Mouse (Mus musculus): ENCODE measurements around the gene Lctl. TPM values are rescaled to one million over a fixed set of nuclear protein-coding genes. Genes with fewer than 3 reads are reported as not detected.

The Lctl gene
- polyA plus RNA-seq, 1 experiment from 2014 or later: not detected

- peak overlapping the region; percentile 80 for H3K27ac ChIP-seq (replicated peaks; ENCODE audit: low read depth, low read length)
- peaks cover 16% of the 10 kb centered on the region for H3K4me1 ChIP-seq (ENCODE audit: control insufficient read depth, insufficient read depth, low read length)
- no peaks in the 10 kb centered on the region for H3K9me3 ChIP-seq (ENCODE audit: control insufficient read depth, low read length)
- H3K36me3 ChIP-seq (ENCODE audit: control insufficient read depth, insufficient read depth, low read length): no peaks in the 10 kb centered on the region
- ATAC-seq (ENCODE audit: low read depth) (no peak), DNase-seq (ENCODE audit: low spot score) (peak; percentile 18)
- H3K4me2 ChIP-seq (ENCODE audit: low read depth, low read length): peak overlapping the region; percentile 88
- H3K27me3 ChIP-seq (replicated peaks; ENCODE audit: control insufficient read depth, insufficient read depth, low read length): no peaks in the 10 kb centered on the region
- 34% methylated on average over 7 of the region's 7 CpGs for WGBS
- peak overlapping the region; percentile 43 for H3K4me3 ChIP-seq (ENCODE audit: low read depth, low read length)
- H3K9ac ChIP-seq (ENCODE audit: low read depth, low read length): peak overlapping the region; percentile 69
Measured at GRCm38 (mm10) chr9:64084231-64084630, 32.7 kb upstream of the Lctl start.

- H3K36me3 ChIP-seq (ENCODE audit: control insufficient read depth, insufficient read depth, low read length): no peaks in the 10 kb centered on the region
- H3K4me2 ChIP-seq (ENCODE audit: low read depth, low read length): peak overlapping the region; percentile 88
- DNase-seq (ENCODE audit: low spot score): peak; percentile 91
- peak overlapping the region; percentile 80 for H3K27ac ChIP-seq (replicated peaks; ENCODE audit: low read depth, low read length)
- H3K4me1 ChIP-seq (ENCODE audit: control insufficient read depth, insufficient read depth, low read length): peaks cover 16% of the 10 kb centered on the region
- H3K9ac ChIP-seq (ENCODE audit: low read depth, low read length): peak overlapping the region; percentile 69
- 3% methylated on average over 38 of the region's 49 CpGs for WGBS
- peak overlapping the region; percentile 43 for H3K4me3 ChIP-seq (ENCODE audit: low read depth, low read length)
- H3K27me3 ChIP-seq (replicated peaks; ENCODE audit: control insufficient read depth, insufficient read depth, low read length): no peaks in the 10 kb centered on the region
- ATAC-seq (ENCODE audit: low read depth): peak; percentile 71
- no peaks in the 10 kb centered on the region for H3K9me3 ChIP-seq (ENCODE audit: control insufficient read depth, low read length)
Measured at GRCm38 (mm10) chr9:64084661-64085399, 32.1 kb upstream of the Lctl start.

- peaks cover 16% of the 10 kb centered on the region for H3K4me1 ChIP-seq (ENCODE audit: control insufficient read depth, insufficient read depth, low read length)
- no peak for ATAC-seq (ENCODE audit: low read depth)
- H3K4me2 ChIP-seq (ENCODE audit: low read depth, low read length): no peak overlapping the region
- H3K27ac ChIP-seq (replicated peaks; ENCODE audit: low read depth, low read length): no peak overlapping the region
- no peak overlapping the region for H3K4me3 ChIP-seq (ENCODE audit: low read depth, low read length)
- H3K27me3 ChIP-seq (replicated peaks; ENCODE audit: control insufficient read depth, insufficient read depth, low read length): no peaks in the 10 kb centered on the region
- no peak for DNase-seq (ENCODE audit: low spot score)
- H3K36me3 ChIP-seq (ENCODE audit: control insufficient read depth, insufficient read depth, low read length): no peaks in the 10 kb centered on the region
- 56% methylated on average over 2 of the region's 2 CpGs for WGBS
- H3K9ac ChIP-seq (ENCODE audit: low read depth, low read length): no peak overlapping the region
- H3K9me3 ChIP-seq (ENCODE audit: control insufficient read depth, low read length): no peaks in the 10 kb centered on the region
Measured at GRCm38 (mm10) chr9:64085976-64086375, 31.0 kb upstream of the Lctl start.

GRCm38 (mm10) chr9:64086543-64086942, 30.4 kb upstream of the Lctl start:
- no peak for DNase-seq (ENCODE audit: low spot score)
- no peak for ATAC-seq (ENCODE audit: low read depth)
- H3K36me3 ChIP-seq (ENCODE audit: control insufficient read depth, insufficient read depth, low read length): no peaks in the 10 kb centered on the region
- H3K9ac ChIP-seq (ENCODE audit: low read depth, low read length): no peak overlapping the region
- no peak overlapping the region for H3K4me3 ChIP-seq (ENCODE audit: low read depth, low read length)
- H3K4me2 ChIP-seq (ENCODE audit: low read depth, low read length): no peak overlapping the region
- H3K4me1 ChIP-seq (ENCODE audit: control insufficient read depth, insufficient read depth, low read length): peaks cover 16% of the 10 kb centered on the region
- H3K9me3 ChIP-seq (ENCODE audit: control insufficient read depth, low read length): no peaks in the 10 kb centered on the region
- no peaks in the 10 kb centered on the region for H3K27me3 ChIP-seq (replicated peaks; ENCODE audit: control insufficient read depth, insufficient read depth, low read length)
- WGBS: 58% methylated on average over 6 of the region's 6 CpGs
- H3K27ac ChIP-seq (replicated peaks; ENCODE audit: low read depth, low read length): no peak overlapping the region

GRCm38 (mm10) chr9:64087461-64088235, 29.3 kb upstream of the Lctl start:
- H3K4me2 ChIP-seq (ENCODE audit: low read depth, low read length): no peak overlapping the region
- ATAC-seq (ENCODE audit: low read depth): peak; percentile 38
- no peaks in the 10 kb centered on the region for H3K27me3 ChIP-seq (replicated peaks; ENCODE audit: control insufficient read depth, insufficient read depth, low read length)
- H3K4me1 ChIP-seq (ENCODE audit: control insufficient read depth, insufficient read depth, low read length): peaks cover 16% of the 10 kb centered on the region
- 47% methylated on average over 5 of the region's 5 CpGs for WGBS
- DNase-seq (ENCODE audit: low spot score): peak; percentile 77
- H3K4me3 ChIP-seq (ENCODE audit: low read depth, low read length): no peak overlapping the region
- H3K9me3 ChIP-seq (ENCODE audit: control insufficient read depth, low read length): no peaks in the 10 kb centered on the region
- no peak overlapping the region for H3K27ac ChIP-seq (replicated peaks; ENCODE audit: low read depth, low read length)
- no peak overlapping the region for H3K9ac ChIP-seq (ENCODE audit: low read depth, low read length)
- no peaks in the 10 kb centered on the region for H3K36me3 ChIP-seq (ENCODE audit: control insufficient read depth, insufficient read depth, low read length)

GRCm38 (mm10) chr9:64088346-64088745, 28.6 kb upstream of the Lctl start:
- Histone ChIP-seq H3K4me1 (ENCODE audit: control insufficient read depth, insufficient read depth, low read length) (peaks cover 16% of the 10 kb centered on the region), H3K27ac (replicated peaks; ENCODE audit: low read depth, low read length) (no peak overlapping the region), H3K4me3 (ENCODE audit: low read depth, low read length) (no peak overlapping the region), H3K27me3 (replicated peaks; ENCODE audit: control insufficient read depth, insufficient read depth, low read length) (no peaks in the 10 kb centered on the region), H3K36me3 (ENCODE audit: control insufficient read depth, insufficient read depth, low read length) (no peaks in the 10 kb centered on the region), H3K9ac (ENCODE audit: low read depth, low read length) (no peak overlapping the region), H3K4me2 (ENCODE audit: low read depth, low read length) (no peak overlapping the region), H3K9me3 (ENCODE audit: control insufficient read depth, low read length) (no peaks in the 10 kb centered on the region)
- DNase-seq (ENCODE audit: low spot score) (no peak), ATAC-seq (ENCODE audit: low read depth) (no peak)
- 91% methylated on average over 7 of the region's 7 CpGs for WGBS

GRCm38 (mm10) chr9:64089004-64089403, 27.9 kb upstream of the Lctl start:
- DNase-seq (ENCODE audit: low spot score): peak; percentile 36

GRCm38 (mm10) chr9:64094083-64094482, 22.9 kb upstream of the Lctl start:
- ATAC-seq (ENCODE audit: low read depth) (peak; percentile 38; the same call in 1 of the 2 replicates), DNase-seq (ENCODE audit: low spot score) (peak; percentile 39)
- H3K27ac ChIP-seq (replicated peaks; ENCODE audit: low read depth, low read length): no peak overlapping the region

More at GRCm38 (mm10) chr9:64089004-64089403, 27.9 kb upstream of the Lctl start:
- ATAC-seq (ENCODE audit: low read depth): no peak
- Histone ChIP-seq H3K4me1 (ENCODE audit: control insufficient read depth, insufficient read depth, low read length) (peaks cover 16% of the 10 kb centered on the region), H3K9me3 (ENCODE audit: control insufficient read depth, low read length) (no peaks in the 10 kb centered on the region), H3K27ac (replicated peaks; ENCODE audit: low read depth, low read length) (no peak overlapping the region), H3K4me2 (ENCODE audit: low read depth, low read length) (no peak overlapping the region), H3K9ac (ENCODE audit: low read depth, low read length) (no peak overlapping the region), H3K4me3 (ENCODE audit: low read depth, low read length) (no peak overlapping the region), H3K27me3 (replicated peaks; ENCODE audit: control insufficient read depth, insufficient read depth, low read length) (no peaks in the 10 kb centered on the region), H3K36me3 (ENCODE audit: control insufficient read depth, insufficient read depth, low read length) (no peaks in the 10 kb centered on the region)
- WGBS: 60% methylated on average over 12 of the region's 12 CpGs

More at GRCm38 (mm10) chr9:64094083-64094482, 22.9 kb upstream of the Lctl start:
- no peaks in the 10 kb centered on the region for H3K4me1 ChIP-seq (ENCODE audit: control insufficient read depth, insufficient read depth, low read length)
- no peak overlapping the region for H3K9ac ChIP-seq (ENCODE audit: low read depth, low read length)
- WGBS: 69% methylated on average over 11 of the region's 11 CpGs
- H3K36me3 ChIP-seq (ENCODE audit: control insufficient read depth, insufficient read depth, low read length): no peaks in the 10 kb centered on the region
- H3K27me3 ChIP-seq (replicated peaks; ENCODE audit: control insufficient read depth, insufficient read depth, low read length): no peaks in the 10 kb centered on the region
- no peak overlapping the region for H3K4me2 ChIP-seq (ENCODE audit: low read depth, low read length)
- no peaks in the 10 kb centered on the region for H3K9me3 ChIP-seq (ENCODE audit: control insufficient read depth, low read length)
- H3K4me3 ChIP-seq (ENCODE audit: low read depth, low read length): no peak overlapping the region

Data from embryonic facial prominence, embryonic 14.5 days (tissue).